ENCODE assay signal across 9 mouse cellular contexts in genomic region chr8:4510824-4511223, GRCm38 (mm10). TPM values are rescaled to one million over a fixed set of nuclear protein-coding genes. Genes with fewer than 3 reads are reported as not detected.
DNase-seq lines count a peak whose midpoint lies in the region; ATAC-seq and TF ChIP-seq lines count a peak whose summit lies in the region.
"Had no signal": no experiment of that assay in that cellular context is flagged by ENCODE, and none has a peak within 500 bp of the region (broad histone marks: within the 10 kb centered on the region; RNA-seq: fewer than 3 reads in every experiment).

No protein-coding gene starts in this region.

- WGBS in heart, postnatal 0 days, result 74% methylated on average over 4 of the region's 4 CpGs
- WGBS in forebrain, embryonic 14.5 days, result 86% methylated on average over 4 of the region's 4 CpGs
- WGBS in stomach, postnatal 0 days, result 70% methylated on average over 4 of the region's 4 CpGs

- no peaks in the 10 kb centered on the region for H3K9me3 ChIP-seq in heart, postnatal 0 days (replicated peaks; ENCODE audit: control insufficient read depth, low read length)
- H3K9me3 ChIP-seq in forebrain, embryonic 14.5 days (replicated peaks; ENCODE audit: control insufficient read depth, low read length), result no peaks in the 10 kb centered on the region
- no peaks in the 10 kb centered on the region for H3K9me3 ChIP-seq in stomach, postnatal 0 days (ENCODE audit: control insufficient read depth, low read length)
- H3K9me3 ChIP-seq: midbrain, embryonic 13.5 days had no signal

- peak overlapping the region; percentile 96 for H3K27ac ChIP-seq in heart, postnatal 0 days (ENCODE audit: low read depth)
- H3K27ac ChIP-seq in forebrain, embryonic 14.5 days (ENCODE audit: low read depth, low read length), result peak overlapping the region; percentile 30; the same call in 1 of the 2 replicates
- peak overlapping the region; percentile 81; the same call in 1 of the 2 replicates for H3K27ac ChIP-seq in stomach, postnatal 0 days (replicated peaks)

- H3K4me3 ChIP-seq in heart, postnatal 0 days (ENCODE audit: low read depth, low read length), result no peak overlapping the region
- no peak overlapping the region for H3K4me3 ChIP-seq in forebrain, embryonic 14.5 days (ENCODE audit: low read depth, low read length)
- no peak overlapping the region for H3K4me3 ChIP-seq in stomach, postnatal 0 days (ENCODE audit: low read depth, low read length)
- H3K4me3 ChIP-seq: midbrain, embryonic 13.5 days had no signal

- intact Hi-C loops in heart, postnatal 36 days (cut with DNase I), result no loop called here

- ATAC-seq in heart, postnatal 0 days (ENCODE audit: insufficient read depth, low read depth), result no peak
- no peak; the same call in 1 of the 2 replicates for ATAC-seq in forebrain, embryonic 14.5 days
- peak; percentile 56 for ATAC-seq in stomach, postnatal 0 days (ENCODE audit: low FRiP score, low TSS enrichment)
- ATAC-seq: midbrain, embryonic 13.5 days had no signal

- no peak overlapping the region for H3K4me2 ChIP-seq in heart, postnatal 0 days (ENCODE audit: low read depth, low read length)
- H3K4me2 ChIP-seq in forebrain, embryonic 14.5 days (ENCODE audit: low read length), result no peak overlapping the region
- no peak overlapping the region for H3K4me2 ChIP-seq in stomach, postnatal 0 days (replicated peaks; ENCODE audit: low read depth)
- H3K4me2 ChIP-seq: midbrain, embryonic 13.5 days had no signal

- peak; percentile 29 for TF ChIP-seq CTCF in heart, postnatal 0 days (IDR thresholded peaks at IDR 0.05; ENCODE audit: low read depth)
- peak; percentile 67 for TF ChIP-seq CTCF in stomach, postnatal 0 days (IDR thresholded peaks at IDR 0.05; ENCODE audit: low read depth)

- H3K9ac ChIP-seq in heart, postnatal 0 days (replicated peaks; ENCODE audit: low read depth, low read length), result no peak overlapping the region
- H3K9ac ChIP-seq in forebrain, embryonic 14.5 days (ENCODE audit: low read length), result no peak overlapping the region
- no peak overlapping the region for H3K9ac ChIP-seq in stomach, postnatal 0 days (ENCODE audit: low read length)
- H3K9ac ChIP-seq: midbrain, embryonic 13.5 days had no signal

- no peak for DNase-seq in heart, postnatal 0 days (ENCODE audit: low spot score)
- no peak for DNase-seq in heart, postnatal 36 days
- peak; percentile 15 for DNase-seq in thymus, postnatal 4 days
- no peak for DNase-seq in thymus, postnatal 36 days
- no peak for DNase-seq in forebrain, embryonic 14.5 days (ENCODE audit: low spot score)
- DNase-seq in stomach, postnatal 0 days (ENCODE audit: low spot score), result peak; percentile 25
- DNase-seq in right cerebral cortex, postnatal 36 days (ENCODE audit: low spot score in 2 of 2), result no peak
- DNase-seq in urinary bladder, postnatal 14 days (ENCODE audit: low spot score), result no peak

- H3K36me3 ChIP-seq in heart, postnatal 0 days (replicated peaks; ENCODE audit: control insufficient read depth, insufficient read depth, low read length), result 0 out of 2 replicates have a peak, but pooled peaks cover 1% of the 10 kb centered on the region
- H3K36me3 ChIP-seq in forebrain, embryonic 14.5 days (ENCODE audit: control insufficient read depth, insufficient read depth, low read length), result no peaks in the 10 kb centered on the region
- no peaks in the 10 kb centered on the region for H3K36me3 ChIP-seq in stomach, postnatal 0 days (ENCODE audit: control insufficient read depth, insufficient read depth, low read length)
- H3K36me3 ChIP-seq: midbrain, embryonic 13.5 days had no signal

- H3K27me3 ChIP-seq in heart, postnatal 0 days (ENCODE audit: control insufficient read depth, insufficient read depth, low read length), result no peaks in the 10 kb centered on the region
- H3K27me3 ChIP-seq in forebrain, embryonic 14.5 days (replicated peaks; ENCODE audit: control insufficient read depth, insufficient read depth, low read length), result no peaks in the 10 kb centered on the region
- H3K27me3 ChIP-seq in stomach, postnatal 0 days (ENCODE audit: control insufficient read depth, insufficient read depth, low read length), result no peaks in the 10 kb centered on the region
- H3K27me3 ChIP-seq: midbrain, embryonic 13.5 days had no signal

- peaks cover 77% of the 10 kb centered on the region for H3K4me1 ChIP-seq in heart, postnatal 0 days (ENCODE audit: control insufficient read depth, insufficient read depth)
- H3K4me1 ChIP-seq in forebrain, embryonic 14.5 days (ENCODE audit: control insufficient read depth, insufficient read depth, low read length), result peaks cover 17% of the 10 kb centered on the region
- peaks cover 16% of the 10 kb centered on the region; the same call in 1 of the 2 replicates for H3K4me1 ChIP-seq in stomach, postnatal 0 days (replicated peaks; ENCODE audit: control insufficient read depth, insufficient read depth)

- TF ChIP-seq EP300 in heart, postnatal 0 days (IDR thresholded peaks at IDR 0.05; ENCODE audit: low read depth), result no peak
- TF ChIP-seq EP300 in stomach, postnatal 0 days (optimal IDR thresholded peaks at IDR 0.05), result no peak

RNA-seq across cellular contexts. Expression of gene Cers4, which starts 18.0 kb away (rescaled TPM):
- total RNA-seq in heart, postnatal 0 days (2014; rRNA removed; ENCODE audit: low replicate concordance), result 75.9 and 78.8 TPM in 2 replicates
- polyA plus RNA-seq in heart, postnatal 0 days (2015; fragmentation: Nextera tagmentation; extraction: Ambion mirVana), result 60.4 and 62.5 TPM in 2 replicates
- 10 to 100 TPM; 29.6 to 36.7 TPM for total RNA-seq in heart, postnatal 36 days (2021)
- 21.8 and 25.1 TPM in 2 replicates for polyA plus RNA-seq in forebrain, embryonic 14.5 days (2014; fragmentation: Nextera tagmentation; extraction: Ambion mirVana)
- polyA plus RNA-seq in stomach, postnatal 0 days (2015; fragmentation: Nextera tagmentation; extraction: Ambion mirVana), result 22.6 and 25.9 TPM in 2 replicates

Comparison
In these comparisons a context has a peak if more than half of its experiments do, and no peak if none do; other contexts are left out.
1. DNase-seq: peak in thymus, postnatal 4 days (single experiment) and stomach, postnatal 0 days (single experiment); none in heart, postnatal 0 days (single experiment), heart, postnatal 36 days (0 of 2), thymus, postnatal 36 days (0 of 2), forebrain, embryonic 14.5 days (single experiment), right cerebral cortex, postnatal 36 days (0 of 2) and urinary bladder, postnatal 14 days (single experiment).
2. H3K27ac ChIP-seq: peak in every context shown above with its lines; median percentile 96 in heart, postnatal 0 days; 81 in stomach, postnatal 0 days; 30 in forebrain, embryonic 14.5 days.